Mouse (Mus musculus) G1E (cell line): ENCODE results near the gene Rnf181. TPM values are rescaled to one million over a fixed set of nuclear protein-coding genes. Genes with fewer than 3 reads are reported as not detected.

ENCODE experiments used
- ATAC-seq: 2 replicates; pipeline ENCODE4 v1.8.0; 2016; ENCODE audit warnings: mild to moderate bottlenecking; ENCODE audit not compliant: insufficient number of reproducible peaks, poor library complexity, low FRiP score, severe bottlenecking; ENCODE audit errors: extremely low read depth
- DNase-seq: peaks from one replicate; pipeline ENCODE4 v3.0.0; 2012; ENCODE audit warnings: low spot score
- H3K27me3 ChIP-seq: 2 replicates; pipeline ENCODE4 v1.6.1; 2012; ENCODE audit warnings: mild to moderate bottlenecking, low read length, inconsistent platforms; ENCODE audit not compliant: insufficient read depth
- H3K36me3 ChIP-seq: replicated peaks from 2 replicates; pipeline ENCODE3; 2012; ENCODE audit warnings: mild to moderate bottlenecking, inconsistent platforms
- H3K4me1 ChIP-seq: 2 replicates; pipeline ENCODE4 v1.6.1; 2012; ENCODE audit warnings: low read depth, low read length, inconsistent platforms, mixed read lengths; ENCODE audit not compliant: insufficient read depth
- H3K4me3 ChIP-seq: 2 replicates; pipeline ENCODE4 v1.5.1; 2012; ENCODE audit warnings: low read depth, mild to moderate bottlenecking, inconsistent platforms, low read length, moderate library complexity, mixed read lengths
- H3K9me3 ChIP-seq: replicated peaks from 2 replicates; pipeline ENCODE4 v1.6.1; 2012; ENCODE audit warnings: inconsistent platforms
- CTCF ChIP-seq: IDR thresholded peaks from 2 replicates; pipeline ENCODE4 v1.5.1; 2012; ENCODE audit warnings: low read depth, low read length, inconsistent platforms, mixed read lengths
- GATA1 ChIP-seq: IDR thresholded peaks from 2 replicates; pipeline ENCODE4 v1.6.1; 2012; ENCODE audit warnings: borderline replicate concordance, low read length, inconsistent platforms, mixed read lengths
- GATA2 ChIP-seq: IDR thresholded peaks from 2 replicates; pipeline ENCODE4 v1.6.1; 2012; ENCODE audit warnings: low read depth, low read length, inconsistent platforms, borderline replicate concordance
- POLR2AphosphoS5 ChIP-seq: IDR thresholded peaks from 2 replicates; pipeline ENCODE4 v1.6.1; 2012; ENCODE audit warnings: low read depth, low read length, inconsistent platforms; ENCODE audit not compliant: insufficient replicate concordance
- TAL1 ChIP-seq: conservative IDR thresholded peaks from 2 replicates; pipeline ENCODE4 v1.6.1; 2012; ENCODE audit warnings: low read depth, low read length, inconsistent platforms, mixed read lengths
- polyA plus RNA-seq: library from polyadenylated mRNA; stranded (reverse); fragments of >175 nt; gene quantifications from 2 replicates; pipeline ENCODE4 v1.2.3, GENCODE M21; 2012
- total RNA-seq, 2 experiments: library from RNA; stranded (forward) in 1 of 2; stranded (reverse) in 1 of 2; fragments of 200-1000 nt in 1 of 2; fragments of >200 nt in 1 of 2; fragmentation: Nextera tagmentation in 1 of 2; gene quantifications; 2 replicates each; pipeline ENCODE4 v1.2.3; 2014 to 2017

Rnf181 gene
- total and polyA plus RNA-seq, 3 experiments = 153 to 244 (median 165) TPM

DNA sequence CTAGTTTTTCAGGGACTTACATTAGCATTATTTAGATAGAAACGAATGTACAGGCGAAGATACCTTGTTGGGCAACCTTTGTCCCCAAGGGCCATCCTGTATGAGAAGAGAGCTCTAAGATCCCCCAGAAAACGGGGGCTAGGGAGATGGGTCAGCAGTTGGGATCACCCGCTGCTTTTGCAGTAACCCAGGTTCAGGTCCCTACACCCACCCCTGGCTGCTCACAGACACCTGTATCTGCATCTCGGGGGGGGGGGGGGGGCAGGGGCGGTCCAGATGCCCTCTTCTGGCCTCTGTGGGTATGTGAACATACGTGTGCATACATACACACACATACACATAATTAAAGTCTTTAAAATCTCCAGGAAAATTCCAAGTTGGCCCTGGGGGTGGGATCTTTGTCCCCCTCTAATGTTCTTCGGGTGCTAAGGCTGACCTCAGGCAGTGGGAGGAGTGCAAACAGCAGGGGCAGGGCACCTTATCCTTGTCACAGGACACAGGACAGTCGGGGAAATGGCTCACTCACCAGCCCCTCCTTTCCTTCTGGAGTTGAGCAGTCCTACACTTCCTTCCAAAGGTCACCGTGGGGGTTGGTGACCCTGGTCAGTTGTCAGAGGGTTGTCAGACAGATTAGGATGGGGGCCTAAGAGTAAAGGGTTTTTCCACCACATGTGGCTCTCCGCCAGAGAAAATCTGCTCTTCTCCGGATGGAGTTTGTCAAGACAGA, 24.2 kb upstream of the Rnf181 start:
- Histone ChIP-seq H3K4me3 (peak overlapping the region; percentile 87), H3K4me1 (peaks cover 74% of the 10 kb centered on the region), H3K9me3 (no peaks in the 10 kb centered on the region), H3K27me3 (no peaks in the 10 kb centered on the region), H3K36me3 (peaks cover 77% of the 10 kb centered on the region)
- DNase-seq = peak; percentile 64
- peak; percentile 23; the same call in 1 of the 2 replicates for ATAC-seq
- TF ChIP-seq TAL1 = no peak
- TF ChIP-seq GATA2 = no peak
- TF ChIP-seq POLR2AphosphoS5 = 0 out of 2 replicates have a peak, but pooled peaks have one; percentile 47
- TF ChIP-seq CTCF = no peak

DNA sequence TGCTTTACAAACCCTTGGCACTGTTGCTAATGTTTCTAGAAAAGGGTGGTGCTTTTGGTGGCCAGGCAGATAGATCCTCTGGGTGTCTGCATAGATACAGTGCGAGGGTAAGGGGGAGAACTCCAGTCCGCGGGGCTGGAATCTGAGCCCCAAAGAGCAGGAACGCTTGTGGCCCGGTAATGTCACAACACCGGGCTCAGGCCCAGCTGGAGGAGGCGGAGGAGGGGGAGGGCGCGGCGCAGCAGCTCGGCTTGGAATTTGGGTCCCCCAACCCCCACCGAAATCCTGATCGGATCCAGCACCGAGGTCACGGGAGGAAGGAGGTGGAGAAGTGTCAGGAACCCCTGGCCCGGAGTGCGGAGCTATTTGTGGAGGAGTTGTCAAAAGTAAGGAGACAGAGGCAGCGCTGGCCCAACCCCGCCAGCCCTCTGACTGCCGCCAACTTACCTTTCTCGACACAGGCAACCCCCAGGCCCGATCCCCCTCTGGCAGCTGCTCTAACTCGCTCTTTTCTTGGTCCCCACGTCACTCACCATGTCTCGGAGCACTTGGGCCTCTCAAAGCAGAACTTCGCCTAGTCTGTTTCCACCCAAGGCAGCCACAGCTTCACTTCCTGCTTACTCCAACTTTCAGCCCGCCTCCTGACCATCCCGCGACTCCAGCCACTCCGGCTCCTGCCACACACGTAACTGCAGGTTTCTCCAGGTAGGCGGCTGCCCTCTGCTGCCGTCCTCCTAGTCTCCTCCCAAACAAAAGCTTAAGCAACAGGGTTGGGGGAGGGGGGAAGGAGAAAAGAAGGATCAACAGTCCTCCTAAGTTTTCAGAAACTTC, 23.4 kb upstream of the Rnf181 start, which contains the start of gene Vamp8:
Gene Vamp8, minus strand, starts transcription at position 763 of the 831 bp plus-strand sequence.
- Histone ChIP-seq H3K4me1 (peaks cover 74% of the 10 kb centered on the region), H3K4me3 (peak within 1 kb of the TSS; percentile 87), H3K27me3 (no peaks in the 10 kb centered on the region), H3K9me3 (no peaks in the 10 kb centered on the region), H3K36me3 (peaks cover 77% of the 10 kb centered on the region)
- DNase-seq (peak; percentile 38), ATAC-seq (peak; percentile 29)
- TF ChIP-seq POLR2AphosphoS5 = 0 out of 2 replicates have a peak, but pooled peaks have one; percentile 53
- TF ChIP-seq TAL1 = no peak
- TF ChIP-seq CTCF = no peak
- no peak for TF ChIP-seq GATA1

DNA sequence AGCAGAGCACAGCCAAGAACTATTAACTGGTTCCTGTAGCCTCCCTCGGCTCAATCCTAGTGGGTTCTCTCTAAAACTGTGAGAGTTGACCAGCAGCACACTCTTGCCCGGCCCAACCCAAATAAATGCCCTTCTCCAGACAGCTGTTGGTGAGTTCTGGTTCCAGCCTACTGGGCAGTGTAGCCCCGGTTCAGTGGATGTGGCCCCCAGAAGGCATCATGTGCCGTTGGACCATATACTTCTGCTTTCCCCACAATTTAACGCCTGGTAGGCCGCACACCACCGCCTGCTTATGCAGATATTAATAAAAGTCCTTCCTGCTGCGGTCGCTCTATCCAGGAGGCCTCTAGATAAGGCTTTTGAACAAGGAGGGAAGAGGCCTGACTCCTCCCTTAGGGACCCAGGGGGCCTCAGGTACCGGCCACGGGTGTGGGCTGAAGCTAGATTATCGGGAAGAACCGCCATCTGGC, 22.8 kb upstream of the Rnf181 start:
- no peak for TF ChIP-seq CTCF
- peak; percentile 97 for TF ChIP-seq TAL1
- ATAC-seq (peak; percentile 84), DNase-seq (peak; percentile 96)
- H3K9me3 ChIP-seq = no peaks in the 10 kb centered on the region
- no peaks in the 10 kb centered on the region for H3K27me3 ChIP-seq
- peak overlapping the region; percentile 87 for H3K4me3 ChIP-seq
- H3K36me3 ChIP-seq = peaks cover 77% of the 10 kb centered on the region
- peaks cover 75% of the 10 kb centered on the region for H3K4me1 ChIP-seq

GRCm38 (mm10) chr6:72388791-72389329, 22.1 kb upstream of the Rnf181 start:
- DNase-seq (no peak), ATAC-seq (no peak)
- Histone ChIP-seq H3K4me3 (peak overlapping the region; percentile 87), H3K36me3 (peaks cover 73% of the 10 kb centered on the region), H3K4me1 (peaks cover 75% of the 10 kb centered on the region), H3K27me3 (no peaks in the 10 kb centered on the region), H3K9me3 (no peaks in the 10 kb centered on the region)
- TF ChIP-seq GATA1 (no peak), POLR2AphosphoS5 (no peak), TAL1 (no peak), CTCF (no peak), GATA2 (no peak)

DNA sequence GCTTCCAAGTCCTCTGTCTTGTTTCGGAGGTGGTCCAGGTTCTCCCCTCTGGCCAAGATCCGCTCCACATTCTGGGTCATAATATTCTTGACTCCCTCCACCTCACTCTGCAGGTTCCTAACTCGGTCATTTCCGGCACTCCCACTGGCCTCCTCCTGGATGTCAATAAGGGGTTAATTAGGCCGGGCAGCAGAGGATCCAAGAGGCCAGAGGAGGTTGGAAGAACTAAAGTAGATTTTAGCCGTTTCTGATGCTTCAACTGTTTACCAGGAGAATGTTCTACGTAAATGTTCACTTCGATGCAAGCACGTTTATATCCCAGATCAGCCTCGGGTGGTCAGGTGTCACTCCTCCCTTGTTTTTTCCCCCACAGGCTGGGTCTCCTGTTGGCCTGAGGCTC, 21.5 kb upstream of the Rnf181 start:
- no peak for ATAC-seq
- TF ChIP-seq POLR2AphosphoS5 (no peak), CTCF (no peak), GATA1 (no peak), GATA2 (no peak), TAL1 (no peak)
- Histone ChIP-seq H3K4me3 (peak overlapping the region; percentile 87), H3K27me3 (no peaks in the 10 kb centered on the region), H3K9me3 (no peaks in the 10 kb centered on the region), H3K4me1 (peaks cover 75% of the 10 kb centered on the region), H3K36me3 (peaks cover 68% of the 10 kb centered on the region)
- no peak for DNase-seq

- DNase-seq (no peak), ATAC-seq (no peak)
- H3K27me3 ChIP-seq = no peaks in the 10 kb centered on the region
- peaks cover 68% of the 10 kb centered on the region for H3K36me3 ChIP-seq
- H3K9me3 ChIP-seq = no peaks in the 10 kb centered on the region
- H3K4me1 ChIP-seq = peaks cover 75% of the 10 kb centered on the region
- peak overlapping the region; percentile 87 for H3K4me3 ChIP-seq
- TF ChIP-seq TAL1 = no peak
- no peak for TF ChIP-seq CTCF
- TF ChIP-seq GATA1 = no peak
Measured at GRCm38 (mm10) chr6:72387816-72388215, 21.1 kb upstream of the Rnf181 start.
